Mouse (Mus musculus) lung, adult 2 months (tissue): ENCODE results near the gene Tmem102.
A peak's percentile ranks its signal among the peaks of the same experiment; 100 is the strongest.

ENCODE experiments used
- CTCF ChIP-seq: fragments of 200-500 bp; IDR thresholded peaks from 2 replicates; pipeline ENCODE4 v1.5.1; 2011; ENCODE audit warnings: mild to moderate bottlenecking, low read length, control low read depth; ENCODE audit not compliant: insufficient read depth
- POLR2A ChIP-seq: fragments of 200-500 bp; IDR thresholded peaks from 2 replicates; pipeline ENCODE4 v1.6.1; 2011; ENCODE audit warnings: low read depth, mild to moderate bottlenecking, control low read depth, low read length, borderline replicate concordance; ENCODE audit errors: extremely low read depth

DNA sequence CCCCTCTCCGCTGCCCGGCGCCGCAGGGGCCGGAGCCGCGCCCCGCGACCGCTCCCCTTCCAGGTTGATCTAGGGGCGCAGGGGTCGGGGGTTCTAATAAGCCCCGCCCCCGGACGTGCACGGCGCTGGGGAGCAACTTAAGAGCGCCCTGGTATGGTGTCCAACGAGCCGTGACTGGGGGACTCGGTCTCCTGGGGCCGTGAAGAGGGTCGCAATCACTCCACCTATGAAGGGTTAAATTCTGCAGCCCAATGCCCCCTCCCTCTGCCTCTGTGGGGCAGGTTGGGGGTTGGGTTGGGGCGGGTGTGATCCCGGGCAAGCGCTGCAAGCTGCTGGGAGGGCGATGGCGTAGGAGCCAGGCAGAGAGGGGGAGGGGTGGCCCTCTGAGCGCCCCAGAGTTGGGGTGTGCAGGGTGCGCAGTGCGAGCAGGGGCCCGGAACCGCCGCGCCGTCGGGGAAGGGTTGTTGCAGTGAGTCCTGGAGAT lies 39.3 kb downstream of the Tmem102 start:
- peak; percentile 60; the same call in 1 of the 2 replicates for TF ChIP-seq POLR2A
- no peak for TF ChIP-seq CTCF
